Mouse (Mus musculus) testis, adult 2 months (tissue): Measurements from ENCODE around the gene Myadml2.

Source experiments
- CTCF ChIP-seq: fragments of 200-500 bp; IDR thresholded peaks from 2 replicates; pipeline ENCODE4 v1.5.1; 2012; ENCODE audit warnings: low read depth, mild to moderate bottlenecking, inconsistent platforms, low read length, moderate library complexity; ENCODE audit not compliant: control insufficient read depth, insufficient read depth, insufficient replicate concordance
- POLR2A ChIP-seq: fragments of 200-500 bp; IDR thresholded peaks from 2 replicates; pipeline ENCODE4 v1.6.1; 2012; ENCODE audit warnings: low read depth, mild to moderate bottlenecking, inconsistent platforms, low read length, moderate library complexity; ENCODE audit not compliant: control insufficient read depth

DNA sequence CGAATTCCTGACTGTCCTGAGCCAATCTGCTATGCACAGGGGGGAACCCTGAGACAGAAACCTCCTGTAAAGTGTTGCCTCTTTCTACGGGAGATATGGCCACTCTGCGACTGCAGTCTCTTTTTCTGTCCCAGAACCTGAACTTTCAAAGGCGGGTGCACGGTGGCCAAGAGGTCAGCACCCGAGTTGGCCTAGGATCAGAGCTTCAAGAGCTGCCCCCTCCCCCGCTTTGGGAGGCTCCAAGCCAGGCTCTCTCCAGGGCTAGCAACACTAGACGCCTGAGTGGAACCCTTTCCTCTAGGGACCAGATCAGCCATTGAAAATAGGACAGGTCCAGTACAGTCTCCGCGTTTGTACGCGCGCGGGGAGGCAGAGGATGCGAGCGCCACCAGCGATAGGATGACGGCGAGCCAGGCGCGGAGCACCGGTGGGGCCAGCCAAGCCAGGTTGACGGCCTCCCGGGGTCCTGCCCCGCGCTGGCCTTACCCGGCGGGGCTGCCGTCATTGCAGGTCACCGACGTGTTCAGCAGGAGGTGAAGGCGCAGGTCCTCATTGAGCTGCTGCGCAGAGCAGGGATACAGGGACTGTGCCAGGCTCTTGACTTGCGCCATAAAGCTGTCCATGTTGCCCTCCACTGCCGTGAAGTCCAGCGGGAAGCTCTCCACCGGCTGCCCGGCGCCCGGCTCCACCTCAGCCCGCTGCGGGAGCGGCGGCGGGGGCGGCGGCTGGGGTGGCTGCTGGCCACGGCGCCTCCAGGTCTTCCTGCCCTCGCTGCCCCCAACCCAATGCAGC is 11.7 kb upstream of the Myadml2 start:
- TF ChIP-seq POLR2A (no peak), CTCF (no peak)
